Mouse (Mus musculus): ENCODE data around the gene Tbx4.

DNA sequence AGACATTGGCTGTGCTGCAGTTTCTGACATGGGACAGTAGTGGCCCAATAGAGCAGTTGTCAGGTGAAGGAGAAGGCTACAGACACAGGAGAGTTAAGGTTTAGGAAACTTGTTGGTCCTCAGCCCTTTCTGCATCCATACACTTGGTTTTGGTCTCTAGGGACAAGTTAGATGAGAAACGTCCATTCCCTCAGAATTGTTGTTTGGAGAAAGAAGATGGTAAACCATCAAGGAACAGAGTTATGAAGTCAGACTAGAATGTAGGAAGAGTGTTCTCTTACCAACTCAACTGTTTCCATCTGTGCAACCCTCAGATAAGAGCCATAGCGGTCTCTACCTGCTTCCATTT lies 5.4 kb downstream of the Tbx4 start:
- TF ChIP-seq CTCF (IDR thresholded peaks at IDR 0.05; ENCODE audit: extremely low read depth, insufficient read depth, insufficient read length, insufficient replicate concordance) (no peak), POLR2A (IDR thresholded peaks at IDR 0.05; ENCODE audit: low read depth, low read length) (no peak)
